Mouse (Mus musculus) left cerebral cortex, postnatal 36 days (tissue): ENCODE results near the gene Vegfb. TPM values are rescaled to one million over a fixed set of nuclear protein-coding genes. Genes with fewer than 3 reads are reported as not detected.

Source experiments
- DNase-seq, 2 experiments: peaks; one replicate each; pipeline ENCODE4 v3.0.0; 2021 to 2022; ENCODE audit warnings: low spot score in 2 of 2, mixed read lengths in 1 of 2
- intact Hi-C: fragments of 180-260 bp; cut with DNase I; formaldehyde crosslinking; loops from one replicate; pipeline ENCODE4 v1.15.1; 2025
- total RNA-seq, 2 experiments: library from RNA; stranded (reverse); gene quantifications; 2 replicates each; pipeline ENCODE4 v1.2.3; 2021

Vegfb gene
- total RNA-seq, 2 experiments from 2014 or later, result 88.0 to 104 TPM

GRCm38 (mm10) chr19:6948186-6948585, 39.3 kb downstream of the Vegfb start:
- intact Hi-C loops, result loop anchor here (10.0 kb wide), 1 partner anchor 703 kb away; the partner anchor contains the start of gene Atg2a
- no peak for DNase-seq

- intact Hi-C loops, result loop anchor here (10.0 kb wide), 1 partner anchor 703 kb away; the partner anchor contains the start of gene Atg2a
- DNase-seq, result no peak
Measured at GRCm38 (mm10) chr19:6947742-6948141, 39.7 kb downstream of the Vegfb start.

GRCm38 (mm10) chr19:6943709-6944108, 43.7 kb downstream of the Vegfb start:
- intact Hi-C loops, result loop anchor here (10.0 kb wide), 1 partner anchor 699 kb away; the partner anchor contains the start of gene Atg2a
- DNase-seq, result no peak

GRCm38 (mm10) chr19:6942764-6943163, 44.7 kb downstream of the Vegfb start:
- DNase-seq, result no peak
- intact Hi-C loops, result loop anchor here (10.0 kb wide), 1 partner anchor 698 kb away; the partner anchor contains the start of gene Atg2a

GRCm38 (mm10) chr19:6942249-6942691, 45.2 kb downstream of the Vegfb start, which contains the start of gene Gpr137:
TSS of gene Gpr137 (minus strand) at chr19:6942480.
- peak; percentile 91 to 92 for DNase-seq
- intact Hi-C loops, result loop anchor here (10.0 kb wide), 1 partner anchor 697 kb away; the partner anchor contains the start of gene Atg2a

GRCm38 (mm10) chr19:6941372-6942248, 45.8 kb downstream of the Vegfb start, which contains the start of gene Bad:
TSS of gene Bad (plus strand) at chr19:6941861.
- peak; percentile 95 to 96 for DNase-seq
- intact Hi-C loops, result loop anchor here (1.0 to 10.0 kb wide), 2 partner anchors 20 to 697 kb away; partner anchors contain the start of genes Atg2a and Esrra

GRCm38 (mm10) chr19:6940396-6941351, 46.8 kb downstream of the Vegfb start:
- intact Hi-C loops, result loop anchor here (1.0 to 10.0 kb wide), 2 partner anchors 19 to 696 kb away; partner anchors contain the start of genes Atg2a and Esrra
- DNase-seq, result no peak

- intact Hi-C loops, result loop anchor here (10.0 kb wide), 2 partner anchors 445 to 695 kb away; partner anchors contain the start of gene Atg2a
- DNase-seq, result no peak
Measured at GRCm38 (mm10) chr19:6939106-6940002, 48.1 kb downstream of the Vegfb start.

- DNase-seq, result no peak
Measured at GRCm38 (mm10) chr19:6937541-6938465, 49.6 kb downstream of the Vegfb start.

GRCm38 (mm10) chr19:6936299-6936698, 51.2 kb downstream of the Vegfb start:
- DNase-seq, result no peak
- intact Hi-C loops, result loop anchor here (10.0 kb wide), 1 partner anchor 441 kb away; no protein-coding TSS in a partner anchor

More at GRCm38 (mm10) chr19:6937541-6938465, 49.6 kb downstream of the Vegfb start:
- intact Hi-C loops, result loop anchor here (10.0 kb wide), 1 partner anchor 443 kb away; no protein-coding TSS in a partner anchor

- no peak for DNase-seq
- intact Hi-C loops, result loop anchor here (5.0 to 10.0 kb wide), 2 partner anchors 440 to 512 kb away; no protein-coding TSS in a partner anchor
Measured at GRCm38 (mm10) chr19:6934195-6934977, 53.1 kb downstream of the Vegfb start, which contains the start of gene Kcnk4. TSS of gene Kcnk4 (minus strand) at chr19:6934515.

- intact Hi-C loops, result loop anchor here (5.0 to 10.0 kb wide), 2 partner anchors 439 to 511 kb away; no protein-coding TSS in a partner anchor
- peak; percentile 73 to 79 for DNase-seq
Measured at GRCm38 (mm10) chr19:6933436-6934194, 53.8 kb downstream of the Vegfb start.

GRCm38 (mm10) chr19:6933102-6933435, 54.4 kb downstream of the Vegfb start:
- intact Hi-C loops, result loop anchor here (5.0 to 10.0 kb wide), 2 partner anchors 438 to 511 kb away; no protein-coding TSS in a partner anchor

More at GRCm38 (mm10) chr19:6933102-6933435, 54.4 kb downstream of the Vegfb start:
- DNase-seq, result peak in 1 of 2 experiments; percentile 78
